Mouse (Mus musculus): ENCODE data around the gene Cic. TPM values are rescaled to one million over a fixed set of nuclear protein-coding genes. Genes with fewer than 3 reads are reported as not detected.

Gene Cic
- total and polyA plus RNA-seq, 3 experiments = 41.6 to 62.9 (median 62.8) TPM

- intact Hi-C loops (cut with DNase I) = no loop called here
- H3K27ac ChIP-seq = no peak overlapping the region
- peaks cover 10% of the 10 kb centered on the region for H3K4me1 ChIP-seq (ENCODE audit: control insufficient read depth, insufficient read depth, low read length)
- 69% methylated on average over 8 of the region's 8 CpGs for WGBS
- no peak overlapping the region for H3K4me3 ChIP-seq
- no peak for DNase-seq
- no peak overlapping the region for H3K9ac ChIP-seq (ENCODE audit: low read depth, low read length)
- H3K27me3 ChIP-seq (ENCODE audit: control insufficient read depth, insufficient read depth, low read length) = no peaks in the 10 kb centered on the region
- no peaks in the 10 kb centered on the region for H3K36me3 ChIP-seq (ENCODE audit: control insufficient read depth, insufficient read depth, low read length)
- TF ChIP-seq CTCF (IDR thresholded peaks at IDR 0.05) (no peak), POLR2A (IDR thresholded peaks at IDR 0.05; ENCODE audit: insufficient read depth, low read depth, low read length) (no peak), EP300 (IDR thresholded peaks at IDR 0.05; ENCODE audit: insufficient read depth, low read depth, low read length) (no peak)
- H3K79me2 ChIP-seq (replicated peaks; ENCODE audit: control insufficient read depth, insufficient read depth, low read length) = peaks cover 1% of the 10 kb centered on the region; the same call in 1 of the 2 replicates
These were observed 1.1 kb upstream of the Cic start for GRCm38 (mm10) chr7:25266180-25266962.

GRCm38 (mm10) chr7:25267751-25268463 lies 403 bp downstream of the Cic start:
- H3K27ac ChIP-seq = peak overlapping the region; percentile 100
- intact Hi-C loops (cut with DNase I) = no loop called here

GRCm38 (mm10) chr7:25268588-25268987 lies 1.1 kb downstream of the Cic start:
- intact Hi-C loops (cut with DNase I) = no loop called here

More at GRCm38 (mm10) chr7:25267751-25268463, 403 bp downstream of the Cic start:
- peaks cover 7% of the 10 kb centered on the region for H3K79me2 ChIP-seq (replicated peaks; ENCODE audit: control insufficient read depth, insufficient read depth, low read length)
- no peak for TF ChIP-seq POLR2A (IDR thresholded peaks at IDR 0.05; ENCODE audit: insufficient read depth, low read depth, low read length)
- 0 out of 2 replicates have a peak, but pooled peaks have one; percentile 6 for TF ChIP-seq EP300 (IDR thresholded peaks at IDR 0.05; ENCODE audit: insufficient read depth, low read depth, low read length)
- WGBS = under 1% methylated on average over 33 of the region's 33 CpGs
- peak; percentile 97 to 100 for DNase-seq
- peaks cover 10% of the 10 kb centered on the region for H3K4me1 ChIP-seq (ENCODE audit: control insufficient read depth, insufficient read depth, low read length)
- no peaks in the 10 kb centered on the region for H3K27me3 ChIP-seq (ENCODE audit: control insufficient read depth, insufficient read depth, low read length)
- H3K4me3 ChIP-seq = peak overlapping the region; percentile 94
- peak overlapping the region; percentile 86 for H3K9ac ChIP-seq (ENCODE audit: low read depth, low read length)
- H3K36me3 ChIP-seq (ENCODE audit: control insufficient read depth, insufficient read depth, low read length) = no peaks in the 10 kb centered on the region

GRCm38 (mm10) chr7:25269029-25269428 lies 1.5 kb downstream of the Cic start:
- intact Hi-C loops (cut with DNase I) = no loop called here
- H3K4me1 ChIP-seq (ENCODE audit: control insufficient read depth, insufficient read depth, low read length) = peaks cover 10% of the 10 kb centered on the region
- WGBS = 13% methylated on average over 4 of the region's 4 CpGs

More at GRCm38 (mm10) chr7:25268588-25268987, 1.1 kb downstream of the Cic start:
- H3K4me1 ChIP-seq (ENCODE audit: control insufficient read depth, insufficient read depth, low read length) = peaks cover 10% of the 10 kb centered on the region
- H3K79me2 ChIP-seq (replicated peaks; ENCODE audit: control insufficient read depth, insufficient read depth, low read length) = peaks cover 11% of the 10 kb centered on the region
- no peaks in the 10 kb centered on the region for H3K36me3 ChIP-seq (ENCODE audit: control insufficient read depth, insufficient read depth, low read length)
- H3K9ac ChIP-seq (ENCODE audit: low read depth, low read length) = peak overlapping the region; percentile 86
- DNase-seq = no peak
- WGBS = 1% methylated on average over 7 of the region's 7 CpGs
- peak overlapping the region; percentile 64 for H3K4me3 ChIP-seq
- H3K27ac ChIP-seq = peak overlapping the region; percentile 93
- TF ChIP-seq POLR2A (IDR thresholded peaks at IDR 0.05; ENCODE audit: insufficient read depth, low read depth, low read length) (no peak), CTCF (IDR thresholded peaks at IDR 0.05) (no peak), EP300 (IDR thresholded peaks at IDR 0.05; ENCODE audit: insufficient read depth, low read depth, low read length) (no peak)
- no peaks in the 10 kb centered on the region for H3K27me3 ChIP-seq (ENCODE audit: control insufficient read depth, insufficient read depth, low read length)

GRCm38 (mm10) chr7:25269545-25270271 lies 2.2 kb downstream of the Cic start:
- no peaks in the 10 kb centered on the region for H3K27me3 ChIP-seq (ENCODE audit: control insufficient read depth, insufficient read depth, low read length)
- H3K9ac ChIP-seq (ENCODE audit: low read depth, low read length) = peak overlapping the region; percentile 13
- WGBS = 61% methylated on average over 8 of the region's 8 CpGs
- TF ChIP-seq POLR2A (IDR thresholded peaks at IDR 0.05; ENCODE audit: insufficient read depth, low read depth, low read length) (peak; percentile 15; the same call in 1 of the 2 replicates), CTCF (IDR thresholded peaks at IDR 0.05) (no peak)
- H3K36me3 ChIP-seq (ENCODE audit: control insufficient read depth, insufficient read depth, low read length) = no peaks in the 10 kb centered on the region
- H3K4me3 ChIP-seq = peak overlapping the region; percentile 64
- peak; percentile 37 to 45 for DNase-seq
- peak overlapping the region; percentile 93 for H3K27ac ChIP-seq
- intact Hi-C loops (cut with DNase I) = no loop called here
- H3K79me2 ChIP-seq (replicated peaks; ENCODE audit: control insufficient read depth, insufficient read depth, low read length) = peaks cover 14% of the 10 kb centered on the region
- H3K4me1 ChIP-seq (ENCODE audit: control insufficient read depth, insufficient read depth, low read length) = peaks cover 12% of the 10 kb centered on the region

More at GRCm38 (mm10) chr7:25269029-25269428, 1.5 kb downstream of the Cic start:
- TF ChIP-seq POLR2A (IDR thresholded peaks at IDR 0.05; ENCODE audit: insufficient read depth, low read depth, low read length) (no peak), CTCF (IDR thresholded peaks at IDR 0.05) (no peak), EP300 (IDR thresholded peaks at IDR 0.05; ENCODE audit: insufficient read depth, low read depth, low read length) (no peak)
- H3K79me2 ChIP-seq (replicated peaks; ENCODE audit: control insufficient read depth, insufficient read depth, low read length) = peaks cover 13% of the 10 kb centered on the region
- H3K4me3 ChIP-seq = peak overlapping the region; percentile 64
- H3K27me3 ChIP-seq (ENCODE audit: control insufficient read depth, insufficient read depth, low read length) = no peaks in the 10 kb centered on the region
- peak overlapping the region; percentile 93 for H3K27ac ChIP-seq
- peak; percentile 26 to 46 for DNase-seq
- peak overlapping the region; percentile 86 for H3K9ac ChIP-seq (ENCODE audit: low read depth, low read length)
- H3K36me3 ChIP-seq (ENCODE audit: control insufficient read depth, insufficient read depth, low read length) = no peaks in the 10 kb centered on the region

All from heart, adult 2 months (tissue).